Mouse (Mus musculus): ENCODE measurements around the gene Gpsm3. TPM values are rescaled to one million over a fixed set of nuclear protein-coding genes. Genes with fewer than 3 reads are reported as not detected.

Gene Gpsm3
- polyA plus RNA-seq, 1 experiment from 2014 or later = 8.1 TPM

GRCm38 (mm10) chr17:34628644-34628967 is 39.0 kb downstream of the Gpsm3 start:
- Histone ChIP-seq H3K4me3 (peak overlapping the region; percentile 83), H3K27me3 (ENCODE audit: insufficient read depth, poor library complexity, severe bottlenecking) (peaks cover 54% of the 10 kb centered on the region), H3K27ac (peak overlapping the region; percentile 92)

GRCm38 (mm10) chr17:34629221-34629751 is 39.7 kb downstream of the Gpsm3 start, which contains the start of gene Prrt1:
Gene Prrt1 (plus strand): TSS chr17:34629533.
- H3K27ac ChIP-seq = peak within 1 kb of the TSS; percentile 92
- WGBS = 2% methylated on average over 16 of the region's 16 CpGs
- H3K9me3 ChIP-seq = no peaks in the 10 kb centered on the region
- H3K4me1 ChIP-seq (replicated peaks) = peaks cover 72% of the 10 kb centered on the region
- H3K36me3 ChIP-seq = peaks cover 9% of the 10 kb centered on the region; the same call in 1 of the 2 replicates
- peak; percentile 49 for DNase-seq (ENCODE audit: low spot score)
- H3K4me3 ChIP-seq = peak within 1 kb of the TSS; percentile 83
- H3K27me3 ChIP-seq (ENCODE audit: insufficient read depth, poor library complexity, severe bottlenecking) = peaks cover 58% of the 10 kb centered on the region

More at GRCm38 (mm10) chr17:34628644-34628967, 39.0 kb downstream of the Gpsm3 start:
- Histone ChIP-seq H3K36me3 (peaks cover 9% of the 10 kb centered on the region; the same call in 1 of the 2 replicates), H3K9me3 (no peaks in the 10 kb centered on the region), H3K4me1 (replicated peaks) (peaks cover 72% of the 10 kb centered on the region)
- WGBS = 19% methylated on average over 5 of the region's 5 CpGs
- no peak for DNase-seq (ENCODE audit: low spot score)

GRCm38 (mm10) chr17:34629796-34630603 is 40.4 kb downstream of the Gpsm3 start:
- 10% methylated on average over 12 of the region's 12 CpGs for WGBS
- H3K27me3 ChIP-seq (ENCODE audit: insufficient read depth, poor library complexity, severe bottlenecking) = peaks cover 58% of the 10 kb centered on the region
- H3K4me3 ChIP-seq = peak overlapping the region; percentile 83
- H3K4me1 ChIP-seq (replicated peaks) = peaks cover 72% of the 10 kb centered on the region
- no peak for DNase-seq (ENCODE audit: low spot score)
- H3K36me3 ChIP-seq = peaks cover 7% of the 10 kb centered on the region; the same call in 1 of the 2 replicates
- H3K27ac ChIP-seq = 0 out of 2 replicates have a peak overlapping the region, but pooled peaks have one; percentile 72
- no peaks in the 10 kb centered on the region for H3K9me3 ChIP-seq

GRCm38 (mm10) chr17:34630761-34631301 is 41.2 kb downstream of the Gpsm3 start:
- Histone ChIP-seq H3K27me3 (ENCODE audit: insufficient read depth, poor library complexity, severe bottlenecking) (peaks cover 64% of the 10 kb centered on the region), H3K4me3 (peak overlapping the region; percentile 83), H3K4me1 (replicated peaks) (peaks cover 70% of the 10 kb centered on the region), H3K9me3 (no peaks in the 10 kb centered on the region), H3K27ac (peak overlapping the region; percentile 72), H3K36me3 (no peaks in the 10 kb centered on the region)
- no peak for DNase-seq (ENCODE audit: low spot score)
- 3% methylated on average over 48 of the region's 48 CpGs for WGBS

- H3K4me3 ChIP-seq = peak overlapping the region; percentile 83
- no peaks in the 10 kb centered on the region for H3K9me3 ChIP-seq
- H3K36me3 ChIP-seq = no peaks in the 10 kb centered on the region
- no peak for DNase-seq (ENCODE audit: low spot score)
- peaks cover 68% of the 10 kb centered on the region for H3K27me3 ChIP-seq (ENCODE audit: insufficient read depth, poor library complexity, severe bottlenecking)
- 4% methylated on average over 12 of the region's 12 CpGs for WGBS
- H3K27ac ChIP-seq = peak overlapping the region; percentile 64
- H3K4me1 ChIP-seq (replicated peaks) = peaks cover 63% of the 10 kb centered on the region
These were observed 42.0 kb downstream of the Gpsm3 start for GRCm38 (mm10) chr17:34631647-34632046.

GRCm38 (mm10) chr17:34632261-34632691 is 42.7 kb downstream of the Gpsm3 start:
- Histone ChIP-seq H3K4me3 (peak overlapping the region; percentile 83), H3K4me1 (replicated peaks) (peaks cover 56% of the 10 kb centered on the region), H3K9me3 (no peaks in the 10 kb centered on the region), H3K36me3 (no peaks in the 10 kb centered on the region), H3K27ac (peak overlapping the region; percentile 64; the same call in 1 of the 2 replicates), H3K27me3 (ENCODE audit: insufficient read depth, poor library complexity, severe bottlenecking) (peaks cover 68% of the 10 kb centered on the region)
- peak; percentile 46 for DNase-seq (ENCODE audit: low spot score)
- WGBS = under 1% methylated on average over 26 of the region's 26 CpGs

GRCm38 (mm10) chr17:34635671-34636070 is 46.1 kb downstream of the Gpsm3 start:
- no peak for DNase-seq (ENCODE audit: low spot score)
- Histone ChIP-seq H3K27me3 (ENCODE audit: insufficient read depth, poor library complexity, severe bottlenecking) (peaks cover 48% of the 10 kb centered on the region), H3K27ac (no peak overlapping the region), H3K4me3 (no peak overlapping the region), H3K9me3 (no peaks in the 10 kb centered on the region), H3K36me3 (no peaks in the 10 kb centered on the region), H3K4me1 (replicated peaks) (peaks cover 33% of the 10 kb centered on the region)
- WGBS = 75% methylated on average over 2 of the region's 2 CpGs

GRCm38 (mm10) chr17:34637459-34637858 is 47.9 kb downstream of the Gpsm3 start:
- no peaks in the 10 kb centered on the region for H3K9me3 ChIP-seq
- no peak overlapping the region for H3K4me3 ChIP-seq
- peaks cover 30% of the 10 kb centered on the region for H3K27me3 ChIP-seq (ENCODE audit: insufficient read depth, poor library complexity, severe bottlenecking)
- no peaks in the 10 kb centered on the region for H3K36me3 ChIP-seq
- DNase-seq (ENCODE audit: low spot score) = no peak
- 70% methylated on average over 3 of the region's 3 CpGs for WGBS
- no peak overlapping the region for H3K27ac ChIP-seq
- H3K4me1 ChIP-seq (replicated peaks) = peaks cover 25% of the 10 kb centered on the region

GRCm38 (mm10) chr17:34639461-34640255 is 50.1 kb downstream of the Gpsm3 start:
- H3K27ac ChIP-seq = peak overlapping the region; percentile 86; the same call in 1 of the 2 replicates
- no peaks in the 10 kb centered on the region for H3K36me3 ChIP-seq
- WGBS = 84% methylated on average over 7 of the region's 7 CpGs
- H3K9me3 ChIP-seq = no peaks in the 10 kb centered on the region
- DNase-seq (ENCODE audit: low spot score) = no peak
- H3K27me3 ChIP-seq (ENCODE audit: insufficient read depth, poor library complexity, severe bottlenecking) = peaks cover 14% of the 10 kb centered on the region; the same call in 1 of the 2 replicates
- peaks cover 25% of the 10 kb centered on the region for H3K4me1 ChIP-seq (replicated peaks)
- H3K4me3 ChIP-seq = no peak overlapping the region

GRCm38 (mm10) chr17:34640778-34641601 is 51.4 kb downstream of the Gpsm3 start:
- WGBS = 14% methylated on average over 11 of the region's 11 CpGs
- peaks cover 37% of the 10 kb centered on the region for H3K4me1 ChIP-seq (replicated peaks)
- H3K9me3 ChIP-seq = no peaks in the 10 kb centered on the region
- H3K27ac ChIP-seq = peak overlapping the region; percentile 86
- DNase-seq (ENCODE audit: low spot score) = peak; percentile 66
- H3K36me3 ChIP-seq = peaks cover 5% of the 10 kb centered on the region
- H3K27me3 ChIP-seq (ENCODE audit: insufficient read depth, poor library complexity, severe bottlenecking) = peaks cover 7% of the 10 kb centered on the region; the same call in 1 of the 2 replicates
- H3K4me3 ChIP-seq = peak overlapping the region; percentile 18; the same call in 1 of the 2 replicates
